Mouse (Mus musculus) small intestine, adult 2 months (tissue): ENCODE measurements at regions not wholly inside any gene's neighbourhood (a gene's known extent, or its start where the extent isn't known, plus 50 kb on each side); places are given as distances from the start of the nearest gene placed in this dataset.

Experiments
- H3K27ac ChIP-seq: fragments of 200-500 bp; 2 replicates; pipeline ENCODE4 v1.5.1; 2012; ENCODE audit warnings: low read depth, low read length, control low read depth, inconsistent platforms; ENCODE audit not compliant: insufficient read depth
- H3K27me3 ChIP-seq: fragments of 200-500 bp; 2 replicates; pipeline ENCODE4 v1.6.1; 2012; ENCODE audit warnings: mild to moderate bottlenecking, moderate library complexity, low read length, inconsistent platforms; ENCODE audit not compliant: control insufficient read depth, insufficient read depth
- H3K36me3 ChIP-seq: fragments of 200-500 bp; 2 replicates; pipeline ENCODE4 v1.6.1; 2012; ENCODE audit warnings: mild to moderate bottlenecking, low read length, control low read depth, inconsistent platforms; ENCODE audit not compliant: control insufficient read depth, insufficient read depth
- H3K4me1 ChIP-seq: fragments of 200-500 bp; 2 replicates; pipeline ENCODE4 v1.6.1; 2012; ENCODE audit warnings: low read length, inconsistent platforms, mixed read lengths; ENCODE audit not compliant: control insufficient read depth, insufficient read depth, insufficient read length
- H3K4me3 ChIP-seq: fragments of 200-500 bp; 2 replicates; pipeline ENCODE4 v1.5.1; 2012; ENCODE audit warnings: low read depth, mild to moderate bottlenecking, control low read depth, inconsistent platforms, low read length, moderate library complexity
- CTCF ChIP-seq: fragments of 200-500 bp; IDR thresholded peaks from 2 replicates; pipeline ENCODE4 v1.5.1; 2012; ENCODE audit warnings: low read depth, mild to moderate bottlenecking, control low read depth, inconsistent platforms, low read length, moderate library complexity, mixed read lengths; ENCODE audit not compliant: insufficient replicate concordance, insufficient read length; ENCODE audit errors: extremely low read depth
- POLR2A ChIP-seq: fragments of 200-500 bp; IDR thresholded peaks from 2 replicates; pipeline ENCODE4 v1.6.1; 2012; ENCODE audit warnings: low read depth, mild to moderate bottlenecking, control low read depth, inconsistent platforms, low read length, moderate library complexity
- WGBS: fragments of 180-500 bp; shearing (Covaris S2); methylation state at CpG from one replicate; pipeline ENCODE4 v1.1.7; 2018; 5-methylcytosine and 5-hydroxymethylcytosine counted together

DNA sequence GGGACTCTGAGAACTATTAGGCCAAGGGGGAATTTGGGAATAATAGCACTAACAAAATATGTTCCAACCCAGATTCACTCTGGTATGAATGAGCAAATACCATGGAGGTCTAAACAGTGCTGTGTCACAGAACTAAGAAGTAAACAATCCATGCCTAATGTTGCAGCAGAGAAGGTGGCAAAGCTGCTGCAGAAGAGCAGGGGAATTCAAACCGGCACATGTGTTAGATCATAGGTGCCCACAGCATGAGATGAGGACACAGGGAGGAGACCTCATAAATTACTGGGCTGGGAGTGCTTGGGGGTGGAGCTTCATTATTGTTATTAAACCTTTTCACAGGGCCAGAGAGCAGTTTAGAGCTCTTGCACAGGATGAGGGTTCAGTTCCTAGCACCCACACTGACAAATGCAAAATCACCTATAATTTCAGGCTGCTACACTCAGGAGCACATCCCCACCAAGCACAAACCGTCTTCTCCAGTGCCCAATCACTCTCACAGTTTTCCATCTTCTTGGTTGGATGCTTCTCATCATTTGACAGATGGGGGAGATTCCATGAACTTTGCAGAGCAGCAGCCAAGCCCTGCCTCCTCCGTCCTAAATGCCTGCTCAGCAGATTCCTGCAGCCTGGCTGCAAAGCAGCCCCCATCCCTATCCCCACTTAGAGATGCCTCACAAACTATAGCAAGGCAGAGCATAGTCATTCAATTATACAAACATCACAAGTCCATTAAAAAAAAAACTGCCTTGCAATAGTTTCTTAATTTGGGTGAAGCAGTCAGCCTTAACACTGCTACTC is 79.0 kb upstream of the Rarb start:
- 39% methylated on average over 3 of the region's 3 CpGs for whole genome bisulfite sequencing
- Histone ChIP-seq H3K4me3 (no peak overlapping the region), H3K27me3 (no peaks in the 10 kb centered on the region), H3K36me3 (no peaks in the 10 kb centered on the region), H3K4me1 (no peaks in the 10 kb centered on the region), H3K27ac (no peak overlapping the region)
- no peak for TF ChIP-seq CTCF
- TF ChIP-seq POLR2A, result no peak

DNA sequence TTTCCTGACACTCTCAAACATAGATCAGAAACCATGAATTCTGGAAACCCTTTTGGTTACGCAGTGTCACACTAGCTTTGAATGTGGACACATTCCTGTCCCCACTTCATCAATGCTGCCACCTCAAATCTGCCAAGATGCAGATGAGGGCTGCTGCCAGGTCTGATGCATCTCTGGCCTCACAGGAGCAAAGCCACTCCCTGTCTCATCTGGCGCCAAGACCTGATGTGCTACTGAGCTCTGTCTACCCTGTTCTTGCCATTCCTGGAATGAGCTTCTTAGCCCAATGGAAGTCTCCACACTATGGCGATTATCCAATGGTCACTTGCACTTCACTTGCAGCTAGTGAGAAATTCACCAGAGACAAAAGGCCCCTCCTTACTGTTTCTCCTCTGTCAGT is 78.0 kb upstream of the Rarb start:
- Histone ChIP-seq H3K4me3 (no peak overlapping the region), H3K27me3 (no peaks in the 10 kb centered on the region), H3K27ac (no peak overlapping the region), H3K36me3 (no peaks in the 10 kb centered on the region), H3K4me1 (no peaks in the 10 kb centered on the region)
- WGBS, result 85% methylated on average over 3 of the region's 3 CpGs
- TF ChIP-seq CTCF, result no peak
- no peak for TF ChIP-seq POLR2A

DNA sequence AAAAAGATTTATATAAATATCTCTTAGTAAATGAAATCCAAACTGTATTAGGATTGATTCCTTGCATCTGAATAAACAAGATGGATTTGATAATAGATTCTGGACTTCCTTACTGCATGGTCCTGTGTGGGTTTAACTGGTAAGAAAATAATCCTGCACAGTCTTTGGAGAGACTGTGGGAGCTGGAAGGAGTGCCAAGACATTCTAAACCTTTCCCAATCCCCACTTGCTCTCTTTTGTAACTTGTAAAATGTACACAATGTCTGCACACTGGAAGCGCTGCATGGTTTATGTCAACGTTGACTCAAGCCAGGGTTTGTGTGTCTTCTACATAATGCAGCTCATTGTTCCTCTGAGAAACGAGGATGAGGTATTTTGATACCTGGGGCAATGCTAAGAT is 62.3 kb upstream of the Rarb start:
- 43% methylated on average over 3 of the region's 3 CpGs for WGBS

DNA sequence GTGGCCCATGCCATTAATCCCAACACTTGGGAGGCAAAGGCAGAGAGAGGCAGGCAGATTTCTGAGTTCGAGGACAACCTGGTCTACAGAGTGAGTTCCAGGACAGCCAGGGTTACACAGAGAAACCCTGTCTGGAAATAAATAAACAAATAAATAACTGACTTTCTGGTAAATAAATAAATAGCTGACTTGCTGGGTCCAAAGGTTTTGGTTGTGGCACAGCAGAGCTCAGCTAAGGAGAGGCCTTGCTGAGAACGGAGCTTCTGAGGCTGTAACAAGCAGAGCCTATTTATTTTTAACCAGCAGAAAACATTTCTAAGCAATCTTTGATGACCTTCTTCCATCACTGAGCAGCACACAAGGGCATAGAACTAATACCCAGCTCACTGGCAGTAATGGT is 50.3 kb upstream of the Rarb start:
- no peak overlapping the region for H3K27ac ChIP-seq
- no peaks in the 10 kb centered on the region for H3K27me3 ChIP-seq
- no peaks in the 10 kb centered on the region for H3K4me1 ChIP-seq
- 93% methylated on average over 2 of the region's 2 CpGs for WGBS
- no peak overlapping the region for H3K4me3 ChIP-seq
- TF ChIP-seq CTCF (no peak), POLR2A (no peak)
- H3K36me3 ChIP-seq, result no peaks in the 10 kb centered on the region

More for the DNA sequence above, 62.3 kb upstream of the Rarb start:
- Histone ChIP-seq H3K4me1 (no peaks in the 10 kb centered on the region), H3K27ac (no peak overlapping the region), H3K36me3 (no peaks in the 10 kb centered on the region), H3K4me3 (no peak overlapping the region), H3K27me3 (no peaks in the 10 kb centered on the region)
- no peak for TF ChIP-seq CTCF
- no peak for TF ChIP-seq POLR2A
